Mouse (Mus musculus) neural tube, embryonic 11.5 days (tissue): ENCODE measurements at regions not wholly inside any gene's neighbourhood (a gene's known extent, or its start where the extent isn't known, plus 50 kb on each side); places are given as distances from the start of the nearest gene placed in this dataset.

ENCODE experiments used
- ATAC-seq: fragments of 200-750 bp; cut with Nextera tagmentation; 2 replicates; pipeline ENCODE4 v1.8.0; 2017; ENCODE audit warnings: moderate number of reproducible peaks, mild to moderate bottlenecking, moderate TSS enrichment, moderate library complexity; ENCODE audit not compliant: insufficient read depth, low FRiP score, low TSS enrichment
- DNase-seq: peaks from one replicate; pipeline ENCODE4 v3.0.0-alpha.2; 2015; ENCODE audit warnings: low spot score
- H3K27ac ChIP-seq: fragments of 300-500 bp; sonication (generic); 2 replicates; pipeline ENCODE4 v1.5.1; 2014; ENCODE audit warnings: low read depth, mild to moderate bottlenecking, low read length
- H3K27me3 ChIP-seq: fragments of 300-500 bp; sonication (generic); 2 replicates; pipeline ENCODE4 v1.6.1; 2014; ENCODE audit warnings: mild to moderate bottlenecking, low read length, mixed read lengths; ENCODE audit not compliant: control insufficient read depth, insufficient read depth
- H3K36me3 ChIP-seq: fragments of 300-500 bp; sonication (generic); 2 replicates; pipeline ENCODE4 v1.6.1; 2014; ENCODE audit warnings: mild to moderate bottlenecking, low read length, moderate library complexity, mixed read lengths; ENCODE audit not compliant: control insufficient read depth, insufficient read depth
- H3K4me1 ChIP-seq: fragments of 300-500 bp; sonication (generic); 2 replicates; pipeline ENCODE4 v1.6.1; 2014; ENCODE audit warnings: low read length, mixed read lengths; ENCODE audit not compliant: control insufficient read depth, insufficient read depth
- H3K4me2 ChIP-seq: fragments of 300-500 bp; sonication (generic); 2 replicates; pipeline ENCODE4 v1.6.1; 2014; ENCODE audit warnings: low read depth, mild to moderate bottlenecking, moderate library complexity
- H3K4me3 ChIP-seq: fragments of 300-500 bp; sonication (generic); 2 replicates; pipeline ENCODE4 v1.5.1; 2014; ENCODE audit warnings: low read depth, low read length
- H3K9ac ChIP-seq: fragments of 300-500 bp; sonication (generic); 2 replicates; pipeline ENCODE4 v1.6.1; 2014; ENCODE audit warnings: mild to moderate bottlenecking, low read length
- H3K9me3 ChIP-seq: fragments of 300-500 bp; sonication (generic); 2 replicates; pipeline ENCODE4 v1.6.1; 2016; ENCODE audit warnings: low read length; ENCODE audit not compliant: control insufficient read depth
- WGBS: fragments of 180-500 bp; shearing (Covaris S2); extraction: QIAGEN DNeasy Blood & Tissue Kit; methylation state at CpG from one replicate; pipeline ENCODE4 v1.1.7; 2014; 5-methylcytosine and 5-hydroxymethylcytosine counted together

DNA sequence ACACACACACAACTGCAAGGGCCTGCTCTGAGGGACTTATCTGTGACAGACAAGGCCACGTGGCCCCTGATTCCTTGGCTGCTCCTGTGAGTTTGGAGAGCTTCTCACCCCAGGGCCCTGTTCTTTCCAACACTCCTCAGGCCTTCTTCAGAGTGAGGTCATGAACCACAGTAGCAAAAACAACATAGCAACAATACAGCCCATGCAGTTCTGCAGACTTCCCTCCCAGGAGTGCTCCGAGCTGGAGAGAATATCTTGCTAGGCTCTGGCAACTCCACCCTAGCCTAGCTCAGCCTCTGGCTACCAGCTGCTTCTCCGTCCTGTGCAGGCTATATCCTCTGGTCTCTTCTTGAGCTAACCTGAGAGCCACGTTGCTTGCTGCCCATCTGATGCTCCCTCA, 152.8 kb downstream of the Fgf18 start:
- H3K4me2 ChIP-seq: no peak overlapping the region
- no peaks in the 10 kb centered on the region for H3K4me1 ChIP-seq
- H3K9ac ChIP-seq: no peak overlapping the region
- H3K27ac ChIP-seq: no peak overlapping the region
- no peak for ATAC-seq
- no peak for DNase-seq
- WGBS: 65% methylated on average over 4 of the region's 4 CpGs
- no peaks in the 10 kb centered on the region for H3K9me3 ChIP-seq
- H3K4me3 ChIP-seq: no peak overlapping the region
- no peaks in the 10 kb centered on the region for H3K27me3 ChIP-seq
- H3K36me3 ChIP-seq: no peaks in the 10 kb centered on the region

DNA sequence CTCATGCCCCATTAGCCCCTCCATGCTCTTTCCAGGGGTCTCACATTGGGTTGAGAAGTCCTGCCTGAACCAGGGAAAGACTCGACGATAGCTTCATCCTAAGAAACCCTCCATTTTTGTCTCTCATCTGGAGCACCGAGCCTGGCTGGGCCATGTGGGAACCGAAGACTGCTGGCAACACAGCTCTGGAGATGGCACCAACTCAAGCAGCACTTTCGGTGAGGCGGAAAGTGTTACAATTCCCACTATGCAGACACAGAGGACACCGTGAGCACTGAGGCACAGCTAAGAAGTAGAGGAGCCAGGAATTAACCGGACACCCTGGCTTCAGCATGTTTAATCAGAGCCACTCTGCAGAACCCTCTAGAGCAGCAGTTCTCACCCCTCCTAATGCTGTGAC, 153.8 kb downstream of the Fgf18 start:
- no peak overlapping the region for H3K27ac ChIP-seq
- no peak for DNase-seq
- ATAC-seq: no peak
- H3K9ac ChIP-seq: no peak overlapping the region
- no peaks in the 10 kb centered on the region for H3K4me1 ChIP-seq
- H3K4me3 ChIP-seq: no peak overlapping the region
- no peaks in the 10 kb centered on the region for H3K27me3 ChIP-seq
- H3K4me2 ChIP-seq: no peak overlapping the region
- WGBS: 90% methylated on average over 8 of the region's 8 CpGs
- H3K36me3 ChIP-seq: no peaks in the 10 kb centered on the region
- no peaks in the 10 kb centered on the region for H3K9me3 ChIP-seq

DNA sequence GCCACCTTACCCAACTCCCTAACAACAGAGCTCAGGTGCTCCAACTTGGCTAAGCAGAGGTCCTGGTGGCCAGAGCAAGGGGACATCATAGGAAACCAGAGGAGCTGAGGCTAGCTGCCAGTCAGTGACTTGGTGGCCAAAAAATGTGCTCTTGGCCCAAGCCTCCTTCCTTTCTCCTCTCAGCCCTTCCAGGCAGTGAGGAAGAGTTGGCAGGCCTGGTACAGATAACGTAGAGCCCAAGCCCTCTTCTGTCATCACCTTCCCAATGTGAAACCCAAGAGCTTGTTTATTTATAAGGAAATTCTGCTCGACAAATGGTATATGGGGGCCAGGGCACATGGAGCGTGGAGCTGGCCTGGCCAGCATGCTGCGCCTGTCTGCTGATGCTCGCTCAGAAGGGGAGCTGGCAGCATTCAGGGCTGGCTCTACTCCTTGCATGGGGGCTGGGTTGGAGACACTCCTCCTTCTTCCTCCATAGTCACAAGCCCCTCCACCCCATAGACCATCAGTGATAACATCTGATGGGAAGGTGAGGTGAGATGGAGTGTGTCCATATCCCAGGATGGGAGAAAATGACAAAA, 156.1 kb downstream of the Fgf18 start:
- WGBS: 82% methylated on average over 5 of the region's 5 CpGs
- Histone ChIP-seq H3K4me1 (no peaks in the 10 kb centered on the region), H3K27ac (no peak overlapping the region), H3K36me3 (no peaks in the 10 kb centered on the region), H3K4me3 (no peak overlapping the region), H3K4me2 (no peak overlapping the region), H3K27me3 (no peaks in the 10 kb centered on the region), H3K9me3 (no peaks in the 10 kb centered on the region), H3K9ac (no peak overlapping the region)
- DNase-seq: no peak
- ATAC-seq: no peak

DNA sequence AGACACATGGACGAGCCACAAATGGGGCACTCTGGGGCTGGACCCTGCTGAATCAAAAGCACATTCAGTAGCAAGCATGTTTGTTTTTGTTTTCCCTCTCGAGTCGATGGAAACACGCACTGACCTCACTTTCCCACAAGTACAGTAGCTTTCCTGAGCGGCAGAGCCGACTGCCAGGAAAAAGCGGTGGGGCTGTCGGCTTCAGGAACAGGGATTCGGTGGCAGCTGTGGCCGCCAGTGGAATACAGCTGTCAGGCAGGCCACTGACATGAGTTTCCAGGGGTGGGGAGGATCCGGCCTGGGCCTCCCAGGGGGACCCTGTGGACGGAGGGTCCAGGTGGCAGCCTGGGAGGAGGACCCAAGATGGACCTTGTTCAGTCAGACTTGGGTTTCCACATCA, 157.0 kb downstream of the Fgf18 start:
- Histone ChIP-seq H3K9me3 (no peaks in the 10 kb centered on the region), H3K9ac (no peak overlapping the region), H3K4me2 (no peak overlapping the region), H3K27ac (no peak overlapping the region), H3K4me1 (no peaks in the 10 kb centered on the region), H3K36me3 (no peaks in the 10 kb centered on the region), H3K27me3 (no peaks in the 10 kb centered on the region), H3K4me3 (no peak overlapping the region)
- ATAC-seq: no peak
- no peak for DNase-seq
- 87% methylated on average over 12 of the region's 12 CpGs for WGBS

DNA sequence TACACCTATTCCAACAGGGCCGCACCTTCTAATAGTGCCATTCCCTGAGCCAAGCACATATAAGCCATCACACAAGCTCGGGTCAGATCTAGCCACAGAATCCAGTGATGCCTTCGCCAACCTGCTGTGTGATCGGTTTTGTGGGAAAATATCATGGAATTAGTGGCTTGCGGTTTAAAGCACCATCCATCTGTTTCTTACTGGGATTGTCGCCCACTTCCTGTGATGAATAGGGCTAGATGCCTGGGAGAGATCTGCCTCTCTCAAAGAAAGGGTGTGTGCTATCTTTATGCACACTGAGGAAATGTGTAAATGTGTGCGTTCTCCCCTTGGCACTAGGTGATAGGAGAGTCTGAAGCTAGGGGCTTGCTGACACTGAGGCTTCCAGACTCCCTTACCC, 154.5 kb upstream of the Smim23 start:
- no peak overlapping the region for H3K9ac ChIP-seq
- WGBS: 86% methylated on average over 7 of the region's 7 CpGs
- no peak for DNase-seq

DNA sequence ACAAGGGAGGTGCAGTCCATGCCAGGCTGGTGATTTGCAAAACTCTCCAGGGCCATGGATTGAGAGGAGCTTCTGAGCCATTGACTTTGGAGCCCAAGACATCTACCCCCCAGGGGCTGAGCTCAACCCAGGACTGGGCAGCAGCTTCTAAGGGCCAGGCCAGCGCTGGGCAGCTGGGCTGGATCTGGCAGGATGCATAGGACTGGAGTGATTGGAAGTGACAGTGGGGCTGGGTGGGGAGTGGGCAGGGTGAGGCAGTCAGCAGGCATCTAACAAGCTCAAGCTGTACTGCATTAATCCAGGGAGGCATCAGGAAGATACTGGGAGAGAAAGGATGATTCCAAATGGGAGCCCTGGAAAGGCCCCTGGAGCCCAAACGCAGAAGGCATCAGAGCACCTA, 152.2 kb upstream of the Smim23 start:
- Histone ChIP-seq H3K9me3 (no peaks in the 10 kb centered on the region), H3K4me3 (no peak overlapping the region), H3K4me1 (no peaks in the 10 kb centered on the region), H3K27ac (no peak overlapping the region), H3K27me3 (no peaks in the 10 kb centered on the region), H3K9ac (no peak overlapping the region), H3K4me2 (no peak overlapping the region), H3K36me3 (no peaks in the 10 kb centered on the region)
- WGBS: 90% methylated on average over 2 of the region's 2 CpGs
- ATAC-seq (no peak), DNase-seq (no peak)

More for the DNA sequence above, 154.5 kb upstream of the Smim23 start:
- Histone ChIP-seq H3K27ac (no peak overlapping the region), H3K27me3 (no peaks in the 10 kb centered on the region), H3K4me1 (no peaks in the 10 kb centered on the region), H3K9me3 (no peaks in the 10 kb centered on the region), H3K36me3 (no peaks in the 10 kb centered on the region), H3K4me3 (no peak overlapping the region), H3K4me2 (no peak overlapping the region)
- no peak for ATAC-seq

DNA sequence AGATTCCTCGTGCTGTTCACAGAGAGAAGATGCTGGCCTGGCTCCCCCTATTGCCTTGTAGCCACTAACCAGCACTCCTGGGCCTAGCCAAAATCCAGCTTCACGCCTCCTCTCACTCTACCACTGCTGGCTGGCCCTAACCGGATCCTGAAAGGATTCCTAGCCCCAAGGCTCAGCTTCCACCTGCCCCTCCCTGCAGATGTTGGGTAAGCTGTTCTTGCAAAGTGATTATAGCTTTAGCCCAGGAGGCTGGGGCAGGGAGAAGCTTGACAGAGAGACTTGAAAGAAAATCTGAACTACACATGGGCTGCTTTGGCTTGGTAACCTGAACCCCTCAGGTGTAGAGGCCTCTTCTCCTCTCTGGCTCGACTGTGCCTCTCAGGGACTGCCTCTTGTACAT, 149.0 kb upstream of the Smim23 start:
- Histone ChIP-seq H3K4me3 (no peak overlapping the region), H3K4me1 (no peaks in the 10 kb centered on the region), H3K27me3 (no peaks in the 10 kb centered on the region), H3K27ac (no peak overlapping the region), H3K4me2 (no peak overlapping the region), H3K36me3 (no peaks in the 10 kb centered on the region), H3K9me3 (no peaks in the 10 kb centered on the region), H3K9ac (no peak overlapping the region)
- 64% methylated on average over 4 of the region's 4 CpGs for WGBS
- ATAC-seq: no peak
- DNase-seq: no peak

DNA sequence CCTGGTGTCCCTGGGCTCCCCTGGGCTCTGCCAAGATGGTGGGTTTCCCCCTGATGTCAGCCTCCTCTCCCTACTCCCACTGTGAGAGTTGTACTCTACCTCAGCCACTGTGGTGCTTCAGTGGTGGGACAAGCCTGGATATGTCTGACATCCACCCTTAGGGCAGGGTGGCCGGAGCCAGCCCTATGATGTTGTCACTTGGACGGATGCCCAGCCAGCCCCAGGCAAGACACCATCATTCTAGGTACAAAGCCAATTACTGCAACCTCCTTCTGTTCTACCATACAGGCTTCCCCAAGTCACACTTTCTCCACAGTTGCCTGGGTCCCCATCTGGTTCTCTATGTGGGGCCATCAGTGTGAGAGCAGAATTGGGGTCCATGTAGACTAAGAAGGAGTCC, 141.0 kb upstream of the Smim23 start:
- no peak overlapping the region for H3K27ac ChIP-seq
- H3K4me2 ChIP-seq: no peak overlapping the region
- H3K9me3 ChIP-seq: peaks cover 2% of the 10 kb centered on the region; the same call in 1 of the 2 replicates
- WGBS: 86% methylated on average over 2 of the region's 2 CpGs
- ATAC-seq (no peak), DNase-seq (no peak)
- H3K27me3 ChIP-seq: no peaks in the 10 kb centered on the region
- H3K36me3 ChIP-seq: no peaks in the 10 kb centered on the region
- H3K4me3 ChIP-seq: no peak overlapping the region
- no peak overlapping the region for H3K9ac ChIP-seq
- H3K4me1 ChIP-seq: no peaks in the 10 kb centered on the region

DNA sequence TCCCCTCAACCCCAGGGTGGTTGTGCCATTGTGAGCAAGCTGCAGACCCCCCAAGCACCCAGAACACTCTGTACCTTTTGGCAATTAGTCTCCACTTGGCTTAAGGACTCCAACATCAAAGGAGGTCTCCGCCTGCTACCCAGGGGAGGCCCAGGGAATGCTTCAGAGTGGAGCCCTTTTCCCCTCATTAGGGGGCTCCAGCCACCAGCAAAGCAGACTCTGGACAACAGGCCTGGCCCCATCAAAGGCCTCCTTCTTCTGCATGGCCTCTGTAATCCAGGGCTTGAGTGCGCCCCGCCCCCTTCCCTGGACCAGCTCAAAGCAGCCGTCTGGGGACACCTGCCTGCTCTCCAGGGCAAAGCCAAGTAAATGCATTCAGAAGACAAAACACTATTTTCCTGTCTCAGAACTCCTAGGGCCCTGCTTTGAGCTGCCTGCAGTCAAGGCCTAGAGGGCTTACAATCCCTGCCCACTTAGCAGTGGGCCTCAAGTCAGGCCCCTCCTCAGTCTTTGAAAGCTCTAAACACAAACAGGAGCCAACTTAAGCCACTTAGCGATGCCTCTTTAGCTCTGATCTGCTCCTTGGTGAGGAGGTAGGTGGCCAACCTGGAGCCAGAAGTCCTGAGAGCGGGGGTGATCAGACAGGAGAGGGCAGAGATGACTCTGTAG, 139.4 kb upstream of the Smim23 start:
- WGBS: 18% methylated on average over 6 of the region's 6 CpGs
- ATAC-seq (no peak), DNase-seq (peak; percentile 25)
- peaks cover 2% of the 10 kb centered on the region; the same call in 1 of the 2 replicates for H3K9me3 ChIP-seq
- H3K27me3 ChIP-seq: no peaks in the 10 kb centered on the region
- no peaks in the 10 kb centered on the region for H3K4me1 ChIP-seq
- no peak overlapping the region for H3K27ac ChIP-seq
- H3K4me3 ChIP-seq: no peak overlapping the region
- H3K9ac ChIP-seq: no peak overlapping the region
- H3K4me2 ChIP-seq: no peak overlapping the region
- H3K36me3 ChIP-seq: no peaks in the 10 kb centered on the region
